Mouse (Mus musculus) MEL (cell line): ENCODE measurements at regions not wholly inside any gene's neighbourhood (a gene's known extent, or its start where the extent isn't known, plus 50 kb on each side); places are given as distances from the start of the nearest gene placed in this dataset.

Source experiments
- DNase-seq: peaks from one replicate; pipeline ENCODE4 v3.0.0; 2011; ENCODE audit warnings: low read depth, low spot score
- H3K27ac ChIP-seq: 2 replicates; pipeline ENCODE4 v1.5.1; 2012; ENCODE audit warnings: low read depth, mild to moderate bottlenecking, control low read depth, low read length, moderate library complexity; ENCODE audit not compliant: control insufficient read depth
- H3K27me3 ChIP-seq, 2 experiments: fragments of 150-350 bp in 1 of 2; sonication (generic) in 1 of 2; 2 replicates each; pipeline ENCODE4 v1.6.1; 2012; ENCODE audit warnings: low read length in 2 of 2, mild to moderate bottlenecking in 2 of 2, improper control_type of control experiment in 1 of 2, moderate library complexity in 1 of 2; ENCODE audit not compliant: insufficient read depth in 2 of 2, control insufficient read depth in 1 of 2
- H3K36me3 ChIP-seq, 2 experiments: 2 replicates each; pipeline ENCODE4 v1.6.1; 2012 to 2014; ENCODE audit warnings: low read length in 2 of 2, improper control_type of control experiment in 1 of 2, inconsistent platforms in 1 of 2, mild to moderate bottlenecking in 1 of 2; ENCODE audit not compliant: insufficient read depth in 2 of 2, control insufficient read depth in 1 of 2
- H3K4me1 ChIP-seq, 2 experiments: fragments of 150-350 bp in 1 of 2; sonication (generic) in 1 of 2; 2 replicates each; pipeline ENCODE4 v1.6.1; 2012; ENCODE audit warnings: low read length in 2 of 2, improper control_type of control experiment in 1 of 2, mild to moderate bottlenecking in 1 of 2; ENCODE audit not compliant: insufficient read depth in 2 of 2, control insufficient read depth in 1 of 2
- H3K4me3 ChIP-seq, 2 experiments: fragments of 150-350 bp in 1 of 2; sonication (generic) in 1 of 2; 2 replicates each; pipeline ENCODE4 v1.5.1; 2012; ENCODE audit warnings: low read depth in 2 of 2, low read length in 2 of 2, mild to moderate bottlenecking in 2 of 2, moderate library complexity in 2 of 2, control low read depth in 1 of 2, improper control_type of control experiment in 1 of 2; ENCODE audit not compliant: control insufficient read depth in 1 of 2, insufficient read depth in 1 of 2
- H3K79me2 ChIP-seq: 2 replicates; pipeline ENCODE4 v1.6.1; 2012; ENCODE audit warnings: mild to moderate bottlenecking, low read length, moderate library complexity; ENCODE audit not compliant: control insufficient read depth, poor library complexity, insufficient read depth
- H3K9ac ChIP-seq: 2 replicates; pipeline ENCODE4 v1.6.1; 2012; ENCODE audit warnings: low read depth, mild to moderate bottlenecking, control low read depth, low read length, moderate library complexity; ENCODE audit not compliant: control insufficient read depth, poor library complexity, severe bottlenecking
- H3K9me3 ChIP-seq: fragments of 150-350 bp; sonication (generic); replicated peaks from 2 replicates; pipeline ENCODE4 v1.6.1; 2012; ENCODE audit warnings: mild to moderate bottlenecking, low read length, improper control_type of control experiment, moderate library complexity; ENCODE audit not compliant: insufficient read depth
- BHLHE40 ChIP-seq: IDR thresholded peaks from 2 replicates; pipeline ENCODE4 v1.6.1; 2012; ENCODE audit warnings: low read depth, mild to moderate bottlenecking, inconsistent platforms, low read length, improper control_type of control experiment, borderline replicate concordance
- CHD1 ChIP-seq: IDR thresholded peaks from 2 replicates; pipeline ENCODE4 v1.6.1; 2012; ENCODE audit warnings: low read depth, mild to moderate bottlenecking, inconsistent platforms, low read length, improper control_type of control experiment
- EP300 ChIP-seq, 2 experiments: IDR thresholded peaks; 2 replicates each; pipeline ENCODE4 v1.6.1; 2011; ENCODE audit warnings: improper control_type of control experiment in 2 of 2, low read length in 2 of 2, low read depth in 1 of 2, mild to moderate bottlenecking in 1 of 2
- GABPA ChIP-seq: IDR thresholded peaks from 2 replicates; pipeline ENCODE4 v1.6.1; 2012; ENCODE audit warnings: low read depth, mild to moderate bottlenecking, inconsistent platforms, low read length, improper control_type of control experiment, moderate library complexity
- JUND ChIP-seq: IDR thresholded peaks from 2 replicates; pipeline ENCODE4 v1.6.1; 2011; ENCODE audit warnings: low read depth, mild to moderate bottlenecking, improper control_type of control experiment, low read length
- MAFK ChIP-seq: IDR thresholded peaks from 2 replicates; pipeline ENCODE4 v1.6.1; 2011; ENCODE audit warnings: low read depth, mild to moderate bottlenecking, low read length, improper control_type of control experiment, borderline replicate concordance
- MAX ChIP-seq: IDR thresholded peaks from 2 replicates; pipeline ENCODE4 v1.6.1; 2011; ENCODE audit warnings: low read length, improper control_type of control experiment
- MEF2A ChIP-seq: IDR thresholded peaks from 2 replicates; pipeline ENCODE4 v1.6.1; 2014; ENCODE audit warnings: low read depth, mild to moderate bottlenecking, inconsistent platforms, low read length, improper control_type of control experiment; ENCODE audit not compliant: poor library complexity, insufficient replicate concordance, severe bottlenecking; ENCODE audit errors: extremely low read depth
- MYC ChIP-seq: IDR thresholded peaks from 2 replicates; pipeline ENCODE4 v1.6.1; 2011; ENCODE audit warnings: low read depth, mild to moderate bottlenecking, low read length, improper control_type of control experiment, moderate library complexity
- NRF1 ChIP-seq: IDR thresholded peaks from 2 replicates; pipeline ENCODE4 v1.6.1; 2014; ENCODE audit warnings: low read depth, mild to moderate bottlenecking, inconsistent platforms, low read length, improper control_type of control experiment, moderate library complexity; ENCODE audit not compliant: poor library complexity, insufficient read depth, severe bottlenecking
- POLR2A ChIP-seq, 2 experiments: IDR thresholded peaks; 2 replicates each; pipeline ENCODE4 v1.6.1; 2011 to 2012; ENCODE audit warnings: low read length in 2 of 2, mild to moderate bottlenecking in 2 of 2, control low read depth in 1 of 2, improper control_type of control experiment in 1 of 2, low read depth in 1 of 2, moderate library complexity in 1 of 2; ENCODE audit not compliant: control insufficient read depth in 1 of 2, insufficient read depth in 1 of 2, poor library complexity in 1 of 2
- POLR2AphosphoS2 ChIP-seq: IDR thresholded peaks from 2 replicates; pipeline ENCODE4 v1.6.1; 2011; ENCODE audit warnings: low read length, improper control_type of control experiment
- POLR2AphosphoS5 ChIP-seq: IDR thresholded peaks from 2 replicates; pipeline ENCODE4 v1.6.1; 2012; ENCODE audit warnings: low read depth, borderline replicate concordance, mild to moderate bottlenecking, inconsistent platforms, low read length, moderate library complexity, mixed read lengths
- SMC3 ChIP-seq: IDR thresholded peaks from 2 replicates; pipeline ENCODE4 v1.6.1; 2011; ENCODE audit warnings: low read depth, low read length, improper control_type of control experiment
- TAL1 ChIP-seq: IDR thresholded peaks from 2 replicates; pipeline ENCODE4 v1.6.1; 2012; ENCODE audit warnings: mild to moderate bottlenecking, inconsistent platforms, low read length, moderate library complexity, mixed read lengths
- TCF12 ChIP-seq: IDR thresholded peaks from 2 replicates; pipeline ENCODE4 v1.6.1; 2014; ENCODE audit warnings: low read depth, mild to moderate bottlenecking, inconsistent platforms, low read length, improper control_type of control experiment, moderate library complexity
- USF1 ChIP-seq: IDR thresholded peaks from 2 replicates; pipeline ENCODE4 v1.6.1; 2014; ENCODE audit warnings: low read depth, mild to moderate bottlenecking, inconsistent platforms, low read length, improper control_type of control experiment, moderate library complexity
- ZMIZ1 ChIP-seq: IDR thresholded peaks from 2 replicates; pipeline ENCODE4 v1.6.1; 2012; ENCODE audit warnings: low read depth, mild to moderate bottlenecking, inconsistent platforms, low read length, improper control_type of control experiment, moderate library complexity
- ZNF384 ChIP-seq: IDR thresholded peaks from 2 replicates; pipeline ENCODE4 v1.6.1; 2012; ENCODE audit warnings: low read depth, mild to moderate bottlenecking, inconsistent platforms, low read length, improper control_type of control experiment

GRCm38 (mm10) chr8:92493403-92493802, 136.0 kb downstream of the Irx5 start:
- no peaks in the 10 kb centered on the region for H3K27me3 ChIP-seq
- H3K79me2 ChIP-seq: no peaks in the 10 kb centered on the region
- DNase-seq: no peak
- H3K9me3 ChIP-seq: no peaks in the 10 kb centered on the region
- no peak overlapping the region for H3K4me3 ChIP-seq
- no peak overlapping the region for H3K27ac ChIP-seq
- TF ChIP-seq CHD1 (no peak), POLR2A (IDR thresholded peaks at IDR 0.05; ENCODE audit: control insufficient read depth in 1 of 2, insufficient read depth in 1 of 2, low read depth in 1 of 2, low read length in 2 of 2, poor library complexity in 1 of 2) (no peak), NRF1 (no peak), MYC (no peak), ZNF384 (no peak), GABPA (no peak), POLR2AphosphoS2 (no peak), ZMIZ1 (no peak), BHLHE40 (no peak), TCF12 (no peak), TAL1 (no peak)
- no peak overlapping the region for H3K9ac ChIP-seq
- no peaks in the 10 kb centered on the region for H3K36me3 ChIP-seq
- H3K4me1 ChIP-seq: no peaks in the 10 kb centered on the region

- Histone ChIP-seq H3K9me3 (no peaks in the 10 kb centered on the region), H3K27ac (no peak overlapping the region), H3K9ac (no peak overlapping the region), H3K4me1 (no peaks in the 10 kb centered on the region), H3K36me3 (no peaks in the 10 kb centered on the region), H3K79me2 (no peaks in the 10 kb centered on the region), H3K27me3 (no peaks in the 10 kb centered on the region), H3K4me3 (no peak overlapping the region)
- no peak for DNase-seq
- TF ChIP-seq SMC3: no peak
- no peak for TF ChIP-seq MAX
- no peak for TF ChIP-seq MAFK
- TF ChIP-seq POLR2AphosphoS5: no peak
- TF ChIP-seq POLR2A (IDR thresholded peaks at IDR 0.05; ENCODE audit: control insufficient read depth in 1 of 2, insufficient read depth in 1 of 2, low read depth in 1 of 2, low read length in 2 of 2, poor library complexity in 1 of 2): no peak
- TF ChIP-seq EP300 (IDR thresholded peaks at IDR 0.05; ENCODE audit: low read depth in 1 of 2, low read length in 2 of 2): no peak
- TF ChIP-seq GABPA: no peak
- no peak for TF ChIP-seq CHD1
- TF ChIP-seq ZMIZ1: no peak
- TF ChIP-seq POLR2AphosphoS2: no peak
- no peak for TF ChIP-seq MEF2A
- no peak for TF ChIP-seq JUND
- TF ChIP-seq USF1: no peak
Measured at GRCm38 (mm10) chr8:92505552-92506281, 148.3 kb downstream of the Irx5 start.
